Mouse (Mus musculus) neural tube, embryonic 11.5 days (tissue): ENCODE measurements around the gene Ddx58. TPM values are rescaled to one million over a fixed set of nuclear protein-coding genes. Genes with fewer than 3 reads are reported as not detected.
A peak's percentile ranks its signal among the peaks of the same experiment; 100 is the strongest.

Experiments used
- ATAC-seq: fragments of 200-750 bp; cut with Nextera tagmentation; 2 replicates; pipeline ENCODE4 v1.8.0; 2017; ENCODE audit warnings: moderate number of reproducible peaks, mild to moderate bottlenecking, moderate TSS enrichment, moderate library complexity; ENCODE audit not compliant: insufficient read depth, low FRiP score, low TSS enrichment
- DNase-seq: peaks from one replicate; pipeline ENCODE4 v3.0.0-alpha.2; 2015; ENCODE audit warnings: low spot score
- H3K27ac ChIP-seq: fragments of 300-500 bp; sonication (generic); 2 replicates; pipeline ENCODE4 v1.5.1; 2014; ENCODE audit warnings: low read depth, mild to moderate bottlenecking, low read length
- H3K27me3 ChIP-seq: fragments of 300-500 bp; sonication (generic); 2 replicates; pipeline ENCODE4 v1.6.1; 2014; ENCODE audit warnings: mild to moderate bottlenecking, low read length, mixed read lengths; ENCODE audit not compliant: control insufficient read depth, insufficient read depth
- H3K36me3 ChIP-seq: fragments of 300-500 bp; sonication (generic); 2 replicates; pipeline ENCODE4 v1.6.1; 2014; ENCODE audit warnings: mild to moderate bottlenecking, low read length, moderate library complexity, mixed read lengths; ENCODE audit not compliant: control insufficient read depth, insufficient read depth
- H3K4me1 ChIP-seq: fragments of 300-500 bp; sonication (generic); 2 replicates; pipeline ENCODE4 v1.6.1; 2014; ENCODE audit warnings: low read length, mixed read lengths; ENCODE audit not compliant: control insufficient read depth, insufficient read depth
- H3K4me2 ChIP-seq: fragments of 300-500 bp; sonication (generic); 2 replicates; pipeline ENCODE4 v1.6.1; 2014; ENCODE audit warnings: low read depth, mild to moderate bottlenecking, moderate library complexity
- H3K4me3 ChIP-seq: fragments of 300-500 bp; sonication (generic); 2 replicates; pipeline ENCODE4 v1.5.1; 2014; ENCODE audit warnings: low read depth, low read length
- H3K9ac ChIP-seq: fragments of 300-500 bp; sonication (generic); 2 replicates; pipeline ENCODE4 v1.6.1; 2014; ENCODE audit warnings: mild to moderate bottlenecking, low read length
- H3K9me3 ChIP-seq: fragments of 300-500 bp; sonication (generic); 2 replicates; pipeline ENCODE4 v1.6.1; 2016; ENCODE audit warnings: low read length; ENCODE audit not compliant: control insufficient read depth
- WGBS: fragments of 180-500 bp; shearing (Covaris S2); extraction: QIAGEN DNeasy Blood & Tissue Kit; methylation state at CpG from one replicate; pipeline ENCODE4 v1.1.7; 2014; 5-methylcytosine and 5-hydroxymethylcytosine counted together
- polyA plus RNA-seq: library from polyadenylated mRNA; unstranded; fragments of >200 nt; fragmentation: Nextera tagmentation; extraction: Ambion mirVana; gene quantifications from 2 replicates; pipeline ENCODE4 v1.2.1, GENCODE M21; 2014

Ddx58 gene
- polyA plus RNA-seq, 1 experiment from 2014 or later, result 2.8 TPM

- Histone ChIP-seq H3K36me3 (no peaks in the 10 kb centered on the region), H3K27ac (no peak overlapping the region), H3K9ac (no peak overlapping the region), H3K4me1 (no peaks in the 10 kb centered on the region), H3K9me3 (no peaks in the 10 kb centered on the region), H3K27me3 (no peaks in the 10 kb centered on the region), H3K4me2 (no peak overlapping the region), H3K4me3 (no peak overlapping the region)
- DNase-seq (peak; percentile 67), ATAC-seq (no peak)
- WGBS, result 51% methylated on average over 14 of the region's 14 CpGs
Observed at GRCm38 (mm10) chr4:40182651-40183320, 56.8 kb downstream of the Ddx58 start.

GRCm38 (mm10) chr4:40181681-40182080, 57.9 kb downstream of the Ddx58 start:
- no peaks in the 10 kb centered on the region for H3K4me1 ChIP-seq
- H3K9me3 ChIP-seq, result no peaks in the 10 kb centered on the region
- no peak overlapping the region for H3K4me2 ChIP-seq
- no peaks in the 10 kb centered on the region for H3K36me3 ChIP-seq
- WGBS, result 92% methylated on average over 8 of the region's 8 CpGs
- DNase-seq (no peak), ATAC-seq (no peak)
- no peak overlapping the region for H3K4me3 ChIP-seq
- no peaks in the 10 kb centered on the region for H3K27me3 ChIP-seq
- H3K9ac ChIP-seq, result no peak overlapping the region
- H3K27ac ChIP-seq, result no peak overlapping the region

- ATAC-seq (no peak), DNase-seq (no peak)
- no peak overlapping the region for H3K27ac ChIP-seq
- H3K4me3 ChIP-seq, result no peak overlapping the region
- H3K4me1 ChIP-seq, result no peaks in the 10 kb centered on the region
- WGBS, result 95% methylated on average over 6 of the region's 6 CpGs
- no peaks in the 10 kb centered on the region; the same call in 1 of the 2 replicates for H3K36me3 ChIP-seq
- H3K4me2 ChIP-seq, result no peak overlapping the region
- no peaks in the 10 kb centered on the region for H3K27me3 ChIP-seq
- H3K9ac ChIP-seq, result no peak overlapping the region
- no peaks in the 10 kb centered on the region for H3K9me3 ChIP-seq
Observed at GRCm38 (mm10) chr4:40180046-40180445, 59.6 kb downstream of the Ddx58 start.

GRCm38 (mm10) chr4:40178584-40178983, 61.0 kb downstream of the Ddx58 start:
- DNase-seq (no peak), ATAC-seq (no peak)
- H3K9me3 ChIP-seq, result no peaks in the 10 kb centered on the region
- no peaks in the 10 kb centered on the region for H3K4me1 ChIP-seq
- WGBS, result 95% methylated on average over 17 of the region's 17 CpGs
- no peak overlapping the region for H3K27ac ChIP-seq
- H3K36me3 ChIP-seq, result no peaks in the 10 kb centered on the region; the same call in 1 of the 2 replicates
- no peak overlapping the region for H3K9ac ChIP-seq
- H3K27me3 ChIP-seq, result no peaks in the 10 kb centered on the region
- no peak overlapping the region for H3K4me3 ChIP-seq
- H3K4me2 ChIP-seq, result no peak overlapping the region

- no peaks in the 10 kb centered on the region; the same call in 1 of the 2 replicates for H3K36me3 ChIP-seq
- no peak overlapping the region for H3K4me2 ChIP-seq
- H3K4me3 ChIP-seq, result no peak overlapping the region
- DNase-seq (no peak), ATAC-seq (no peak)
- 75% methylated on average over 4 of the region's 4 CpGs for WGBS
- H3K9me3 ChIP-seq, result no peaks in the 10 kb centered on the region
- no peaks in the 10 kb centered on the region for H3K4me1 ChIP-seq
- no peaks in the 10 kb centered on the region for H3K27me3 ChIP-seq
- no peak overlapping the region for H3K27ac ChIP-seq
- no peak overlapping the region for H3K9ac ChIP-seq
Observed at GRCm38 (mm10) chr4:40174321-40174720, 65.3 kb downstream of the Ddx58 start.

GRCm38 (mm10) chr4:40172336-40172735, 67.3 kb downstream of the Ddx58 start:
- no peak overlapping the region for H3K9ac ChIP-seq
- no peak overlapping the region for H3K4me3 ChIP-seq
- 87% methylated on average over 2 of the region's 2 CpGs for WGBS
- H3K4me1 ChIP-seq, result no peaks in the 10 kb centered on the region
- H3K36me3 ChIP-seq, result no peaks in the 10 kb centered on the region; the same call in 1 of the 2 replicates
- H3K9me3 ChIP-seq, result no peaks in the 10 kb centered on the region
- no peaks in the 10 kb centered on the region for H3K27me3 ChIP-seq
- H3K27ac ChIP-seq, result no peak overlapping the region
- H3K4me2 ChIP-seq, result no peak overlapping the region
- DNase-seq (no peak), ATAC-seq (no peak)

GRCm38 (mm10) chr4:40171477-40171876, 68.2 kb downstream of the Ddx58 start:
- no peak overlapping the region for H3K4me2 ChIP-seq
- WGBS, result 89% methylated on average over 4 of the region's 4 CpGs
- no peak overlapping the region for H3K27ac ChIP-seq
- no peaks in the 10 kb centered on the region for H3K4me1 ChIP-seq
- ATAC-seq (no peak), DNase-seq (no peak)
- H3K9ac ChIP-seq, result no peak overlapping the region
- H3K4me3 ChIP-seq, result no peak overlapping the region
- H3K27me3 ChIP-seq, result no peaks in the 10 kb centered on the region
- no peaks in the 10 kb centered on the region for H3K9me3 ChIP-seq
- H3K36me3 ChIP-seq, result no peaks in the 10 kb centered on the region; the same call in 1 of the 2 replicates

GRCm38 (mm10) chr4:40163646-40164045, 76.0 kb downstream of the Ddx58 start:
- no peak overlapping the region for H3K4me3 ChIP-seq
- 92% methylated on average over 10 of the region's 10 CpGs for WGBS
- no peak overlapping the region for H3K9ac ChIP-seq
- no peak overlapping the region for H3K4me2 ChIP-seq
- no peaks in the 10 kb centered on the region for H3K27me3 ChIP-seq
- ATAC-seq, result no peak
- no peaks in the 10 kb centered on the region for H3K4me1 ChIP-seq
- H3K36me3 ChIP-seq, result no peaks in the 10 kb centered on the region
- H3K9me3 ChIP-seq, result no peaks in the 10 kb centered on the region
- DNase-seq, result no peak
- H3K27ac ChIP-seq, result no peak overlapping the region
